Mouse (Mus musculus) kidney, postnatal 14 days (tissue): ENCODE data around the gene Sipa1.
A peak's percentile ranks its signal among the peaks of the same experiment; 100 is the strongest.

ENCODE experiments used
- DNase-seq: peaks from one replicate; pipeline ENCODE4 v3.0.0; 2022; ENCODE audit warnings: mixed read lengths

Sipa1 gene

GRCm38 (mm10) chr19:5685861-5686260 is 22.4 kb upstream of the Sipa1 start:
- no peak for DNase-seq

DNA sequence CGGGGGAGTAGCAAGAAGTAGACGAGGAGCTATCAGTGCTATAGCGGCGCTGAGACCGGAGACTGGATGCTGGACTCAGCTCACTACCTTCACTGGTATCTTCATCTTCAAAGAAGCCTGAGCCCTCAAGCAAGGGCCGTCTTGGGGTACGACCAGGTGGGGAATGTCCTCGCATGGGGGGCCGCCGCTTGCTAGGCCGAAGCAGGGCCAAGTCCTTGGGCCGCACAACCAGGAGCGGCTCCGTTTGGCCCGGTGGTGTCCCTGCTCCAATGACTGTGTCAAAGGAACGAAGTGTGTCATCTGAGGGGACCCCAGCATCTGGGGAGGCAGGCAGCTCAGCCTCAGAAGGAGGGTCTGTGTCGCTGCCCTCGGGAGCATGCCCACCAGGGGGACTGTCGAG is 21.9 kb upstream of the Sipa1 start:
- DNase-seq: no peak

DNA sequence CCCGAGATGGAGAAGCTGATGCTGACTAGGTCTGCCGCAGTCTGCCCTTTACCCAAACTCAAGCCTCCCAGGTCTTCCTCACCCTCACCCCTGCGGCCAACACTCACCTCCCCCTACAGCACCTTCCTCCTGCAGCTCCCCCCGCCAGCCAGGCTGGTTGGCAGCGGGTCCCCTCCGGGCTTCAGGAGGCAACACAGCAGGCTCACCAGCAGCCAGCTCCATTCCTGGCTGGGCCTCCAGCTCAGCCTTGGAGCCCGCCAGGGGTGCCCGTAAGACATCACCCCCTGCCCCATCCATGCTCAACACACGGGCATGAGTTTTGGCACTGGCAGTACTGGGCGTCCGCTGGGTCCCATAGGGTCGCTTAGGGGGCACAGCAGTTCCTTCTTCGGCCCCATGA is 21.5 kb upstream of the Sipa1 start:
- no peak for DNase-seq

GRCm38 (mm10) chr19:5684236-5684635 is 20.7 kb upstream of the Sipa1 start:
- no peak for DNase-seq

GRCm38 (mm10) chr19:5680432-5680831 is 16.9 kb upstream of the Sipa1 start:
- DNase-seq: peak; percentile 64

DNA sequence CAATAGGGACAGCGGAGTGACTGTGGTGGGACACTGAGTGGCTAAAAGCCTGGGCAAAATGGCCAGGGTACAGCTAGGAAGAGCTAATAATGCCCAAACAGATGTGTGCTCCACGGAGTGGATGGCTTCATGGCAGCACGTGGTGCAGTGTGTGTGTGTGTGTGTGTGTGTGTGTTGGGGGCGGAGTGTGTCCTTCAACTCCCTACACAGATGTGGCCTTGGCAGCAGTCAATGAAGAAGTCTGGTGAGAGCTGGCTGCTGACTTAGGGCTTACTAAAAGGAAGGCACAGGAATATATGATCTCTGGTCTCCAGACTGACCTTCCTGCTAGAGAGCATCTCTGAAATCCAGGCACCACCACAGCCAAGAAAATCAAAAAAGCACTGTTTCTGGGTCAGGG is 4.9 kb upstream of the Sipa1 start:
- DNase-seq: no peak

GRCm38 (mm10) chr19:5666386-5666785 is 2.9 kb upstream of the Sipa1 start:
- no peak for DNase-seq

GRCm38 (mm10) chr19:5665465-5665864 is 2.0 kb upstream of the Sipa1 start:
- DNase-seq: no peak

GRCm38 (mm10) chr19:5664669-5665257 is 1.3 kb upstream of the Sipa1 start:
- no peak for DNase-seq

DNA sequence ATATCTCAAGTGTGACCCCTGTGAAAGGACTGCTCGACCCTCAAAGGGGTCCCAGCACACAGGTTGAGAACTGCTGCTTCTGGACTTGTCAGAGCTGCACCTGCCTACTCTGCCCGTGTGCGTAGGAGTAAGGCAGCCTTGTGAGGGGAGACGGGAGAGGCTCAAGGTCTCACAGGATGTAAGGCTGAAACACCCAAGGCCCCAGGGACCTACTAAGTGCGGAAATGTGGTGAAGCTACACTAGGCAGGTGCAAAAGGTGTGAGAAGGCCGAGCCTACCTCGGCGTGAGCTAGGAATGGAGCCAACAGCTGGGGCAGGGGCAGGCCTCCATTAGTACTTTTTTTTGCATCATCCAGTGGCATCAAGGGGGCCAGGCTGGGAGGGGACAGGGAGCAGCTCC is 1.2 kb downstream of the Sipa1 start:
- no peak for DNase-seq

DNA sequence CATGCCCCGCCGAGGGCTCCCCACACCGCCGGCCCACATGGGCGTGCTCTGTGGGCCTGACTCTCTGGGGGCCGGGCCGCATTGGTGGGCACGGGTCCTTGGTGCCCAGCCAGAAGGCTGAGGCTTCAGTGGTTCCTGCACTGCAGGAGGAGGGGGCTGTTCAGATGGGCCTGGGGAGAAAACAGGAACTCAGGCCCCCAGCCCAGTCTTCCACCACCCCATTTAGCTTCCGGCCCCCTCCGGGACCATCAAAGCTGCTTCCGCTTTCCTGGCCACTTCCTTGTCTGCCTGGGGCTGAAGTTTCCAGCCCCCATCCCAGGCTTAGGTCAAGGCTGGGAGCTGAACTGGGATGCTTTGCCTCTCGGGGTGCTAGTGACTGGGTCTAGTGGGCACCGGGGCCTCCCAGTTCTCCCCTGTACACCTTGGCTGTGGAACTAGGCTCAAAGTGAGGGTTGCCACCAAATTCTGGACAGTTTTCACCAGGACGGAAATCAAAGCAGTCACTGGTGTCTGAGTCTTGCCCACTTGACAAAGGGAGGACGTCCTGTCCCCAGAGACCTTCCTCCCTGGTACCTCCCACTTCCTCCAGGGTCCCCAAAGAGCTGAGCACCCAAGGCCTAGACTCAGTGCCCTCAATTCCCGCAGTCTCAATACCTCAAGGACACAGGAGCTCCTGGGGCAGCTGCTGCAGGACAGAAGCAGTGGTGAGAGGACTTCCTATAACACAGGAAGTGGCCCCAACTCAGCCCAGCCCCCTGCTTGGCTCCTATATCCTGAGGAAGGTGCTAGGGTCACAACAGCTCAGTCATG is 2.4 kb downstream of the Sipa1 start:
- DNase-seq: peak; percentile 61

- no peak for DNase-seq
These were observed 8.7 kb downstream of the Sipa1 start for GRCm38 (mm10) chr19:5654720-5655298.

GRCm38 (mm10) chr19:5653969-5654719 is 9.4 kb downstream of the Sipa1 start:
- no peak for DNase-seq

DNA sequence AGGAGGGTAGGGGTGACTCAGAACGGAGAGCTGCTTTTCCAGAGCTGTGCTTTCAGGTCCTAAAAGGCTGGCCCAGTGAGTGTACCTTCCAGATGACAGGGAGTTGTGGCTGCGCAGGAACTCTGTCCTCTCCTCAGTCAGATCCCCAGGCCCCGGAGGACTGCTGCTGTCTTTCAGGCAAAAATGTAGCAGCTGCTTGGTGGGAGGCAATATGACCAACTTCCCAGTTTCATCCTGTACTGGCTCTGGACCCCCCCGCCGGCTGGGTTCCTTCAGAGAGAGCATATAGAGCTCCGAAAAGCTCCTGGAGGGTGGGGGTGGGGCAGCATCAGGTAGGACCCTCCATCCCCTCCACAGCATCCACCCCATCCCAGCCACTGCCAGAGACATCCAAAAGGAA is 10.9 kb downstream of the Sipa1 start:
- DNase-seq: no peak

GRCm38 (mm10) chr19:5651502-5652274 is 11.8 kb downstream of the Sipa1 start:
- no peak for DNase-seq

DNA sequence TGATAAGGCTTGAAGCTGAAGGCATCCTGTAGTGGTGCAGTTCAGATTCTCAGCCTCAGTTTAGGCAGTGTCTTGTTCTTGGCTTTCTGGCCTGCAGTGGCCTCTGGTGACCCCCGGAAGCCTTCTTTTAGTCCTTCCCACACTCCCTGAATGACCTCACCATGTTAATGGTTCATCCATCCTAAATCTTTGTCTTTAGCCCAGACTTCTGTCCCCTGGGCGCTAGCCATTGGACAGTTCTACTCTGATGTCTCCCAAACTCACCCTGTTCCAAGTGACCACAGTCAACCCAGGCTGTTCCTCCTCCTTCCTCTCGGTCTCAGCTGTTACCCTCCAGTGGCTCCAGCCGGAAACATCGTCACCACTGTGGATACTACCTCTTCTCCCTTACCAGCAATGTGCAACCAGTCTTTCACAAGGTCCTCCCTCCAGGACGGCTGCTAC is 14.2 kb downstream of the Sipa1 start:
- peak; percentile 64 for DNase-seq

DNA sequence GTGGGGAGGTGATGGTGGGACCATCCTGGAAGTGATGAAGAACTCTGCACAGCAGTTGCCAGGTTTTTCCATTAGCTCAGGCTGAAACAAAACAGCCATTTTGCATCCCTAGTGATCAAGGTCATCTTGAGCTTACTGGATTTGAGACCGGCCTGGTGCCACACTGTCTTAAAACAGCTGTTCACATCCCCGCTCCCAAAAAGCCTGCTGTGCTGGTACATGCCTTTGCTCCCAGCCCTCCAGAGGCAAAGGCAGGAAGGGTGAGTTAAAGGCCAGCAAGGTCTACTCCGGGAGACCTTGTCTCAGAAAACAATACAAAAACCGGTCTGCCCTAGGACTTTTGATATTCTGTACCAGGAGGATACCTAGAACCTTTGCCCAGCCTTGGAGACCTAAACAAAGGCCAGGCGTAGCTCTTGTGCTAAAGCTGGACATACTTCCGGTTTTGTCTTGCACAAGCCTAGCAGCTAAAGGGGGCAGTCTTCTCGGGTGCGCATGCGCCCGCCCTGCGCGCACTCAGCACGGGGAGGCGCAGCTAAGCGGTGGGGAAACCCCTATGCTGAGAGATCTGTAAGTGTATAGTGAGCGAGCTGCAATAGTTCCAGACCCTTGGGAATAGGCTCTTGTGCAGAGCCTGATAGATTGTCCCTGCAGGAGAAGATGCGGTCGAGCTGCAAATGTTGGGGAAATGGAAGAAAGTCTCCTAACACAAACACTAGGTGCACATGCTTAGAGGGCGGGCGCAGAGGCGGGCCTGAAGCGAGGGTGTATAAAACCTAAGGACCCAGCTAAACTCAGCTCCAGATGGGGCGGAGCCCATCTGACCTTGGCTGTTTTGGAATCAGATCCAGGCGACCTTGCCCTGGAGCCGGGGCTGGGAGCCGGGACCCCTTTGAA is 14.9 kb downstream of the Sipa1 start:
- peak; percentile 89 for DNase-seq

DNA sequence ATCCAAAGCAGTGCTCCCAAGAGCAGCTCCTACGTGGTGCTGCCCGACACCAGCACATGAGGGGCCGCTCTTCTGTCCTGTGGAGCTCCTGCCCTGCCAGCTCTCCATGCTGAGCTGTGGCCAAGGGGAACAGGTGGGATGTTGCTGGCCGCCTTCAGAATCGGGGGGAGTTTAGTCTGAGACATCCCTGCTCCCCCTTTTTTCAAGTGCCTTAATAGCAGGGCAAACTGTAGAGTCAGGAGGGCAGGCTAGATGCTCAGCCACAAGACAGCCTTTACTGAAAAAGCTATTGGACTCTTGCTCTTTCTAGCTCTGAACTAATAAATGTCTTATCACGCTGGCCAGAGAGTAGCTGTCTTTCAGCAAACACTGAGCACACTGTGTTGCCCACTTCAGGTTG is 15.7 kb downstream of the Sipa1 start:
- no peak for DNase-seq

GRCm38 (mm10) chr19:5646731-5647330 is 16.7 kb downstream of the Sipa1 start:
- DNase-seq: no peak

- no peak for DNase-seq
These were observed 18.2 kb downstream of the Sipa1 start for GRCm38 (mm10) chr19:5645280-5645679.

DNA sequence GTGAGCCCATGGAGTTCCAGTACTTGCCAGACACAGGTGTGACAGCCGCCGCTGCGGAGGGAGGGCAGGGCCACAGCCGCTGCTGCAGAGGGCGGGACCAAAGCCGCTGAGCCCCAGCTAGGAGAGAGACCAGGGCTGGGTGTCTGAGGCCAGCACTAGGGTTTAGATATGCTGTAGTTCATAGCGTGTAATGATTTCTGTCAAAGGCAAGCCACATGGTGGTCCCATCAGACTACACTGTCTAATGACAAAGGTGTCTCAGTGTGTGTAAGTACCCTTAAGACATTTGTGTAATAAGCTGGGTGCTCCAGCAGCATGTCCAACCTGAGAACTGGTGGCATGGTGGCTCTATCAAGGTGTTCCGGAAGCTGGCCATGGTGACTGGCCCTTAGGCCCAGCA is 21.9 kb downstream of the Sipa1 start:
- DNase-seq: no peak
